Mouse (Mus musculus) midbrain, postnatal 0 days (tissue): ENCODE data around the gene Zfr2. TPM values are rescaled to one million over a fixed set of nuclear protein-coding genes. Genes with fewer than 3 reads are reported as not detected.
"Not testable (repeated sequence)": the region's sequence is repeated elsewhere in the genome, so short reads cannot be mapped to it uniquely, and the experiment has no call there.

Source experiments
- ATAC-seq: fragments of 200-750 bp; cut with Nextera tagmentation; 2 replicates; pipeline ENCODE4 v1.8.0; 2017; ENCODE audit warnings: moderate number of reproducible peaks, mild to moderate bottlenecking, moderate TSS enrichment, moderate library complexity; ENCODE audit not compliant: low FRiP score
- DNase-seq: peaks from one replicate; pipeline ENCODE4 v3.0.0-alpha.2; 2015; ENCODE audit warnings: low spot score
- H3K27ac ChIP-seq: fragments of 300-500 bp; sonication (generic); 2 replicates; pipeline ENCODE4 v1.5.1; 2014; ENCODE audit warnings: low read depth, mild to moderate bottlenecking, low read length, mixed read lengths
- H3K27me3 ChIP-seq: fragments of 300-500 bp; sonication (generic); 2 replicates; pipeline ENCODE4 v1.6.1; 2014; ENCODE audit warnings: low read length, control low read depth, mixed read lengths; ENCODE audit not compliant: insufficient read depth
- H3K36me3 ChIP-seq: fragments of 300-500 bp; sonication (generic); 2 replicates; pipeline ENCODE4 v1.6.1; 2014; ENCODE audit warnings: low read length, control low read depth, mixed read lengths; ENCODE audit not compliant: insufficient read depth
- H3K4me1 ChIP-seq: fragments of 300-500 bp; sonication (generic); 2 replicates; pipeline ENCODE4 v1.6.1; 2014; ENCODE audit warnings: mild to moderate bottlenecking, control low read depth, antibody characterized with exemption, low read length, mixed read lengths; ENCODE audit not compliant: insufficient read depth
- H3K4me2 ChIP-seq: fragments of 300-500 bp; sonication (generic); 2 replicates; pipeline ENCODE4 v1.6.1; 2014; ENCODE audit warnings: low read depth, mild to moderate bottlenecking, low read length, mixed read lengths; ENCODE audit not compliant: poor library complexity, severe bottlenecking
- H3K4me3 ChIP-seq: fragments of 300-500 bp; sonication (generic); 2 replicates; pipeline ENCODE4 v1.5.1; 2014; ENCODE audit warnings: low read depth, mild to moderate bottlenecking, low read length, moderate library complexity
- H3K9ac ChIP-seq: fragments of 300-500 bp; sonication (generic); replicated peaks from 2 replicates; pipeline ENCODE4 v1.6.1; 2014; ENCODE audit warnings: mild to moderate bottlenecking, low read length, moderate library complexity, mixed read lengths; ENCODE audit not compliant: poor library complexity, severe bottlenecking
- H3K9me3 ChIP-seq: fragments of 300-500 bp; sonication (generic); 2 replicates; pipeline ENCODE4 v1.6.1; 2016; ENCODE audit warnings: low read length, control low read depth
- CTCF ChIP-seq: IDR thresholded peaks from 2 replicates; pipeline ENCODE4 v1.5.1; 2016; ENCODE audit warnings: antibody characterized with exemption, mild to moderate bottlenecking
- WGBS: fragments of 180-500 bp; shearing (Covaris S2); extraction: QIAGEN DNeasy Blood & Tissue Kit; methylation state at CpG from one replicate; pipeline ENCODE4 v1.1.7; 2014; 5-methylcytosine and 5-hydroxymethylcytosine counted together
- polyA plus RNA-seq: library from polyadenylated mRNA; unstranded; fragments of >200 nt; fragmentation: Nextera tagmentation; extraction: Ambion mirVana; gene quantifications from 2 replicates; pipeline ENCODE4 v1.2.1, GENCODE M21; 2015
- total RNA-seq: library from RNA; depleted of rRNA; stranded (reverse); fragments of >200 nt; gene quantifications from 2 replicates; pipeline ENCODE4 v1.2.3, GENCODE M21; 2014

Zfr2 gene
- total and polyA plus RNA-seq, 2 experiments from 2014 or later = 25.3 to 61.3 TPM

- Histone ChIP-seq H3K27ac (no peak overlapping the region), H3K36me3 (peaks cover 72% of the 10 kb centered on the region), H3K4me3 (no peak overlapping the region), H3K9me3 (no peaks in the 10 kb centered on the region), H3K9ac (no peak overlapping the region), H3K4me2 (no peak overlapping the region), H3K27me3 (no peaks in the 10 kb centered on the region), H3K4me1 (no peaks in the 10 kb centered on the region)
- TF ChIP-seq CTCF = no peak
- WGBS = 93% methylated on average over 6 of the region's 6 CpGs
- ATAC-seq (no peak), DNase-seq (no peak)
Observed at GRCm38 (mm10) chr10:81216260-81216659, 16.7 kb upstream of the Zfr2 start.

- H3K27ac ChIP-seq = no peak overlapping the region
- ATAC-seq = no peak
- no peak for DNase-seq
- no peak overlapping the region for H3K4me3 ChIP-seq
- H3K9ac ChIP-seq = no peak overlapping the region
- H3K36me3 ChIP-seq = peaks cover 74% of the 10 kb centered on the region
- H3K4me1 ChIP-seq = no peaks in the 10 kb centered on the region
- no peak overlapping the region for H3K4me2 ChIP-seq
- TF ChIP-seq CTCF = no peak
- WGBS = 82% methylated on average over 6 of the region's 6 CpGs
- H3K9me3 ChIP-seq = no peaks in the 10 kb centered on the region
- no peaks in the 10 kb centered on the region for H3K27me3 ChIP-seq
Observed at GRCm38 (mm10) chr10:81216810-81217209, 16.1 kb upstream of the Zfr2 start.

GRCm38 (mm10) chr10:81217267-81217666 is 15.7 kb upstream of the Zfr2 start:
- DNase-seq = peak; percentile 32
- not testable (repeated sequence) for H3K4me1 ChIP-seq, H3K27me3 ChIP-seq, ATAC-seq, H3K4me3 ChIP-seq, H3K9ac ChIP-seq, H3K9me3 ChIP-seq, H3K27ac ChIP-seq, H3K4me2 ChIP-seq
- H3K36me3 ChIP-seq = peaks cover 72% of the 10 kb centered on the region
- peak; percentile 70 for TF ChIP-seq CTCF
- 30% methylated on average over 1 of the region's 1 CpGs for WGBS

- 36% methylated on average over 7 of the region's 7 CpGs for WGBS
- Histone ChIP-seq H3K9me3 (no peaks in the 10 kb centered on the region), H3K27ac (no peak overlapping the region), H3K4me2 (no peak overlapping the region), H3K36me3 (peaks cover 68% of the 10 kb centered on the region), H3K4me1 (no peaks in the 10 kb centered on the region), H3K27me3 (no peaks in the 10 kb centered on the region), H3K4me3 (no peak overlapping the region), H3K9ac (no peak overlapping the region)
- TF ChIP-seq CTCF = peak; percentile 82
- ATAC-seq (no peak), DNase-seq (peak; percentile 43)
Observed at GRCm38 (mm10) chr10:81217964-81218363, 15.0 kb upstream of the Zfr2 start.

GRCm38 (mm10) chr10:81221402-81222015 is 11.4 kb upstream of the Zfr2 start:
- H3K9ac ChIP-seq = no peak overlapping the region
- WGBS = 87% methylated on average over 5 of the region's 5 CpGs
- no peak overlapping the region for H3K27ac ChIP-seq
- H3K4me1 ChIP-seq = no peaks in the 10 kb centered on the region
- no peaks in the 10 kb centered on the region for H3K9me3 ChIP-seq
- ATAC-seq = 0 out of 2 replicates have a peak, but pooled peaks have one; percentile 28
- TF ChIP-seq CTCF = no peak
- peaks cover 38% of the 10 kb centered on the region for H3K36me3 ChIP-seq
- no peak overlapping the region for H3K4me3 ChIP-seq
- no peak overlapping the region for H3K4me2 ChIP-seq
- no peak for DNase-seq
- H3K27me3 ChIP-seq = no peaks in the 10 kb centered on the region

GRCm38 (mm10) chr10:81223731-81224130 is 9.2 kb upstream of the Zfr2 start:
- 61% methylated on average over 2 of the region's 2 CpGs for WGBS

More at GRCm38 (mm10) chr10:81223731-81224130, 9.2 kb upstream of the Zfr2 start:
- H3K9me3 ChIP-seq, H3K4me2 ChIP-seq, DNase-seq, H3K4me1 ChIP-seq, H3K27me3 ChIP-seq, ATAC-seq, H3K9ac ChIP-seq, H3K27ac ChIP-seq, H3K4me3 ChIP-seq: not testable (repeated sequence)
- peaks cover 26% of the 10 kb centered on the region for H3K36me3 ChIP-seq
